Mouse (Mus musculus): ENCODE results near the gene Ncor1. TPM values are rescaled to one million over a fixed set of nuclear protein-coding genes. Genes with fewer than 3 reads are reported as not detected.
"Not testable (repeated sequence)": the region's sequence is repeated elsewhere in the genome, so short reads cannot be mapped to it uniquely, and the experiment has no call there.

Gene Ncor1
- total RNA-seq, 2 experiments from 2014 or later: 113 to 119 TPM

- DNase-seq: no peak
- intact Hi-C loops (cut with DNase I): loop anchor here (5.0 kb wide), 1 partner anchor 35 kb away; no protein-coding TSS in a partner anchor
Measured at GRCm38 (mm10) chr11:62387608-62388330, 70.6 kb downstream of the Ncor1 start.

- DNase-seq; intact Hi-C loops (cut with DNase I): not testable (repeated sequence)
Measured at GRCm38 (mm10) chr11:62377202-62377851, 81.0 kb downstream of the Ncor1 start.

DNA sequence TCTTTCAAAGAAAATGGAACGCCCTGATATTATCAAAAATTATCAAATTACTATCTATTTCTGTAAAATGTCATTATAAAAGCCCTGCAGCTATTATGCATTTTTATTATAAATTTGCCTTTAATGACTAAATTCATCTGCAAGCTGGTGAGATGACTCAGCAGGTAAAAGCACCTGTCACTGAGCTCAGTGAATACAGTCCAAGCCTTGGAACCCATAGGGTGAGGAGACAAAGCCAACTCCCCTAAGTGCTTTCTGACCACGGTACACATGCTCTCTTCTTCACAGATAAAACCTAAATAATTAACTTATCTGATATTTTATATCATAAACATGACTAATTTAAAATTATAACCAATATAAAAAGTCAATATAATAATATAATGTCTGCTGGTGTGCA lies 86.6 kb downstream of the Ncor1 start:
- no peak for DNase-seq
- intact Hi-C loops (cut with DNase I): no loop called here

DNA sequence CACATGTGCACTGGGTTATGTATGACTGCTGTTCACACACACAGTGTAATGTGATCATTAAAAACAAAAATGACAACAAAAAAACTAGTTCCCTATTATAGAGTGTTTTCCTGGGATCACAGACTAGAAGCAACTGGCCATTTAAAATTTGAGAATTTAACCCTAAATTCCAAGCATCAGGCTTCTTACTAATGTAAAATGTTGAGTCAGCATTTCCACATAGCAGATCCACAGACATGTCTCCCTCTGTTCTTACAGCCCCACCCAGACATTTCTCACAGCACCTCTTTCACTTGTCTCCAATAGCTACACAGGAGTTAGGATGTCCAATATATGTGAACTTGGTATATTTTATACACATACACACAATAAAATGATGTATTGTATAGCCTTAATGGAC lies 88.4 kb downstream of the Ncor1 start:
- intact Hi-C loops (cut with DNase I): no loop called here
- no peak for DNase-seq

DNA sequence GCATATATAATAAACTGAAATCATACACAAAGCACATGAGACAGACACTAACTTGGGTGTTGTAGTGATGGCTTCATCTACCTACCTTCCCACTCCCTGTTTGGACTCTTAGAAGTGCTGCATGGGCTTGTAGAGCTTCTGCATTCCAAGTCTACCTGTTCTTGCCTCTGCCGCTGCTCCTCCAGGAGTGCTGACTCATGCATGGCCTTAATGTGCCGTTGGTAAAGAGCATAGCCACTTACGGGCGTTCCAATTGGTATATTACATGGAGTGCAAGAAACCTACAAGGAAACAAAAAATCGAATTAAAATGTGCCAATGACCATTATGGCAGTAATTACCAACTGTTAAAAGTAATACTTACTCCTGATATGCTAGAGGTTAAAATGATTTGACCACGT lies 91.5 kb downstream of the Ncor1 start:
- no peak for DNase-seq
- intact Hi-C loops (cut with DNase I): no loop called here

DNA sequence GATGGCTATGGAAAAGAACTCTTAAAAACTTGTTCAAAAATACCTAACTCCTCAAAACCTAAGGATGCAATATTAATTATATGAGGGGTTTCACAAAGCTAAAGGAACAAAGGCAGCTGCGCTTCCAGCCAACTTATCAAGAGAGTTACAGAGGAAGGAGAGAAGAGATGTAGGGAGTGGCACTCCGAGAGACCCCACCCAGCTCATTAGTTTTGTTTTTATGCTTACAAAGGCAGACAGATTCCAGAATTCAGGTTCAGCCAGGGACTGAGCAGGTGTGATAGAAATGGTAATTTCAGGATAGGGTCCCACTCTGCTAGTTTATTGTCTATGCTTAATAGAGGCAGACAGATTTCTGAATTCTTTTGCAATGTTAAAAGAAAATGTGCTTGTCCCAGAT lies 103.1 kb downstream of the Ncor1 start:
- intact Hi-C loops (cut with DNase I): no loop called here
- DNase-seq: no peak

DNA sequence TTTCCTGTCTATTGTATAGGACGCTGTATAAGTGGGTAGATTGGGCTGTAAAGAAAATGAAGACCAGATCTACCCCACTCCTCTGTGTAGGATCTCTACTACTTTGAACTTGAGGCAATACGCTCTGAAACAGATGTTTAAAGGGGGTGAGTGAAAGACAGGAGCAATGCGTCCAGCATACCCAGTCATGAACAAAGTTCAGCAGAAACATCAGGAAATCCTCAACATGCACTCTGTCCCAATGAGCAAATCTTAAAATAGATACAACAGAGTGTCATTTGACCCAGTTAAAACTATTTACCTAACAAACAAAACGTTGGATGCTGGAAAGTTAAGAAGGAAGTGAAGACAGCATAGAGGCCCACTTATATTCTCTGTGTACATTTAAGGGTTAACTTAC lies 106.4 kb downstream of the Ncor1 start:
- no peak for DNase-seq
- intact Hi-C loops (cut with DNase I): loop anchor here (5.0 kb wide), 1 partner anchor 35 kb away; no protein-coding TSS in a partner anchor

DNA sequence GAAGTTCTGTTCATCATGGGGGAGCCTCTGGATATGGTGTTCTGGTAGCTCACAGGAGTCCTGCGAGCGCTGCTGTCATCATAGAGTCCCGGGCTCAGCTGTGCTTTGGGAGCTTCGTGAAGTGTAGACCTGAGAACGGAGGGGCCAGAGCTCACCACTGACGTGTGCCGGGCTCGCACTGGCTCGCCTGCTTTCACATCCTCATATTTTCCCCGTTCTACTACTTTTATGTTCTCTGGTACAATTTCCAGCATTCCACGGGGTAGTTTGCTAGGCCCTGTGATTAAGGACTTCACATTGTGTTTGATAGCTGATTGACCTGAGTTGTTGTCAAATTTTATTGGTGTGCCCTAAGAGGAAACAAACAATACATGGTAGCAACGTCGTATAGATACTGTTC lies 115.3 kb downstream of the Ncor1 start:
- intact Hi-C loops (cut with DNase I): no loop called here
- DNase-seq: no peak

DNA sequence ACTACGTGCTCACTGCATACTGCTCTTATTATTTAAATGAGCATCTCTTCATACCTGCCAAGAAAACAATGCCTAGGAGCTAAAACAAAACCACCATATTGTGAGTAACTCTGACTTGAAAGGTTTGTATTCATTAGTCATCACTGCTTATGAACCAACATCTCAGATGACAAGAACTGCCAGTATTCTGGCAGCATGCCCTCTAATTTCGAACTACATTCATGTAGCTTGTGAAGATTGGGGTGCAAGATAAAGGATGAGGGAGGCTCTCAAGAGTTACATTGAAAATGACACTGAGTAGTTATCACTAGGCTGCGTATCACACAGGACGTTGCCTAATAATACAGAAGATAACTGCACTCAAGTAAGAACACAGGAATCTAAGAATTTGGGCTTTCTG lies 126.1 kb downstream of the Ncor1 start:
- DNase-seq: no peak
- intact Hi-C loops (cut with DNase I): no loop called here

GRCm38 (mm10) chr11:62331141-62331540 lies 127.2 kb downstream of the Ncor1 start:
- intact Hi-C loops (cut with DNase I): no loop called here
- DNase-seq: no peak

DNA sequence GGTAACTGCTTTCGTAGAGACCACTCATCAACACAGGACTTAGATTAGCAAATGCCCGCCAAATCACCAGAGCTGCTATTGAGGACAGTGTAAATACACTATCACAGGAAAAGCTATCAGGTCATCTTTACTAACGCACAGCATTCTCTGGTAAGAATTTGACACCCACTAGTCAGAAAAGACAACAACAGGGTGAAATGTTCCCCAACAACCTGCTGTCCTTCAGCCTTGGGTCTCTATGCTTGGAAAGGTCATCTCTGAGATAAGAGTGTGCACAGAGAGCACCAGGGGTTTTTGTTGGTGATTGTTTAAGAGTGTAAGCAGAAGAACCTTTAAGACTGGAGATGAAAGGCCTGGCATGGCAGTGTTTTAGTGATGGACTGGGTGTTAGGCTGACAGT lies 134.7 kb downstream of the Ncor1 start:
- DNase-seq: no peak
- intact Hi-C loops (cut with DNase I): no loop called here

DNA sequence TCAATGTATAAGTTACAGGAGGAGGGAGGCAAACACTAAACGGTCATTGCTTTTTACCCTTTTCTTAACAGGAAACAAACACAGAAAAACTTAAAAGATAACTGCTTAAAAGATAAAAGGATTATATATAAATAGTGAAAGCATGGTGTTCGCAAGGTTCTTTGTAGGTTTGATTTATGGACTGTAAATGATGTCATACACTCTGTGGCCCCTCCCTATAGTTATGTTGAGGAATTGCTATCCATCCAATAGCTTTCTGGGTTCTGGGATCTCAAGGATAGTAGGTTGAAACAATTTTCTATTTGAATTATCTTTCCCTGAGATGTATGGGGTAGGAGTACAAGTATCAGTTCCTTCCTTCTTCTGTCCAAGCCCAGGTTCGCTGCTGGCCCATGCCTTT lies 138.2 kb downstream of the Ncor1 start:
- no peak for DNase-seq
- intact Hi-C loops (cut with DNase I): no loop called here

- DNase-seq: no peak
- intact Hi-C loops (cut with DNase I): no loop called here
Measured at GRCm38 (mm10) chr11:62317746-62318145, 140.6 kb downstream of the Ncor1 start.

- no peak for DNase-seq
- intact Hi-C loops (cut with DNase I): no loop called here
Measured at GRCm38 (mm10) chr11:62314984-62315383, 143.4 kb downstream of the Ncor1 start.

DNA sequence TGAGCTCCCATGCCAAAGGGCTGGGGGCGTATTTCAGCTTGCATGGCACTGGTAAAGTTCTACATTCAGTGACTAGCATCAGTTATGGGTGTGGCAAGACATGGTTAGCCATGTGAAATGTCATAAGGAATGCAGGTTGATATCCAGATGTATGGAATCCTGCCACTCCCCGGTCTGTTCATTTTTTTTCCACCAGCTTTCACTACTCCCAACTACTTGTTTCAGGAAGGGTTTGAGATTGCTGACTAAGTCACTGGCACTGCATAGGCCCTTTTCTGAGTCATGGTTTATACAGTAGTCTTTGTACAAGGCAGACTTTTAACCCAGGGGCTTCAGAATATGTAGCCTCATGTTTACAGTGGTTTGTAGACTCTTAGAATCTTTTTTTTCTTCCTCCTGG lies 149.0 kb downstream of the Ncor1 start:
- intact Hi-C loops (cut with DNase I): no loop called here
- no peak for DNase-seq

DNA sequence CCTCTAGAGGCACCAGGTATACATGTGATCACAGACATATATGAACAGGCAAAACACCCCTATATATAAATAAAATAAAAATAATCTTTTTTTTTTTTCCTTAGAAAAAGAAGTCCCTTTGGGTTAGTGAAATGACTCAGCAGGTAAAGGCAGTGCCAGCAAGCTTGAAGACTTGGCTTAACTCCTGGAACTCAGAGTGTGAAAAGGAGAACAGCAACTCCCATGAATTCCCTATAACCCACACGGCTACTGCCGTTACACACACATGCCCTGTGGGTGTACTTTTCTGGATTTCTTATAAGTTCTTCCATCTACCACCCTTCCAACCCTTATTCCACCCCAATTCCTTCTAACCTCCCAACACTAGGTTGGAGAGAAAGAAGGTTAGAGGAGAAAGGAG lies 152.5 kb downstream of the Ncor1 start:
- intact Hi-C loops (cut with DNase I): no loop called here
- no peak for DNase-seq

GRCm38 (mm10) chr11:62298883-62299282 lies 159.5 kb downstream of the Ncor1 start:
- DNase-seq: no peak
- intact Hi-C loops (cut with DNase I): no loop called here

DNA sequence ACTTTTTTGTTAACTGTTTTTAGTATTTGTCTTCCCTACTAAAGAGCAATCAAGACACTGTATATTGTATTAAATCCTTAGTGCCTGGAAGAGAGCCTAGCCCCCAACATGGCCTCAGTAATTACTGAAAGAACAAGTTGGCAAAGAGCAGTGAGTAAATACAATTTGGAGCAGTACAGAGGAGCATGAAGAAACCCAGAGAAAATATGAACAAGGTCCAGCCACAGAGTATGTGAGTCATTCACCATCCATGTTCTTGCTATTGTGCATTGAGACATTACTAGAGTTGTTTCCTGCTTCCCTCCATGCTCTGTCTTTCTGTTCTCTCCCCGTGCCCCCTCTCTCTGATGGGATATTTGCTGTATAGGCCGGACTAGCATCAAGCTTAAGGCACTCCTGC lies 164.2 kb downstream of the Ncor1 start:
- DNase-seq: no peak
- intact Hi-C loops (cut with DNase I): no loop called here

DNA sequence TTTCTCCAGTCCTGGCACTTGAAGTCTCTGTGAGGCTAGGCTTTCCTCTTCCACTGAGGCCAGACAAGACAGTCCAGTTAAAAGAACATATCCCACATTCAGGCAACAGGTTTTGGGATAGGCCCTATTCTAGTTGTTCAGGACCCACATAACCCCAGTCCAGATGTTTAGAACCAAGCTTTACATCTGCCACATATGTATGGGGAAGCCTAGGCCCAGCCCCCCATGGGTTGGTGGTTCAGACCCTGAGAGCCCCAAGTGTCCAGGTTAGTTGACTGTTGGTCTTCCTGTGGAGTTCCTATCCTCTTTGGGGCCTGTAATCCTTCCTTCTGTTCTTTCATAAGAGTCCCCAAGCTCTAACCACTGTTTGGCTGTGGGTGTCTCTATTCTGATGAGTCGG lies 170.6 kb downstream of the Ncor1 start:
- intact Hi-C loops (cut with DNase I): no loop called here
- no peak for DNase-seq

- intact Hi-C loops (cut with DNase I): no loop called here
- DNase-seq: no peak
Measured at GRCm38 (mm10) chr11:62285020-62285419, 173.3 kb downstream of the Ncor1 start.

GRCm38 (mm10) chr11:62284020-62284419 lies 174.3 kb downstream of the Ncor1 start:
- intact Hi-C loops (cut with DNase I): not testable (repeated sequence)

GRCm38 (mm10) chr11:62281601-62281997 lies 176.7 kb downstream of the Ncor1 start:
- intact Hi-C loops (cut with DNase I): loop anchor here (1.0 to 2.0 kb wide), 2 partner anchors 154 to 233 kb away; no protein-coding TSS in a partner anchor
- DNase-seq: no peak

More at GRCm38 (mm10) chr11:62284020-62284419, 174.3 kb downstream of the Ncor1 start:
- DNase-seq: not testable (repeated sequence)

Data from gastrocnemius, postnatal 36 days (tissue).